Mouse (Mus musculus): Measurements from ENCODE around the gene Utrn. TPM values are rescaled to one million over a fixed set of nuclear protein-coding genes. Genes with fewer than 3 reads are reported as not detected.

Utrn gene
- total RNA-seq, 2 experiments from 2014 or later = 17.2 to 28.2 TPM

DNA sequence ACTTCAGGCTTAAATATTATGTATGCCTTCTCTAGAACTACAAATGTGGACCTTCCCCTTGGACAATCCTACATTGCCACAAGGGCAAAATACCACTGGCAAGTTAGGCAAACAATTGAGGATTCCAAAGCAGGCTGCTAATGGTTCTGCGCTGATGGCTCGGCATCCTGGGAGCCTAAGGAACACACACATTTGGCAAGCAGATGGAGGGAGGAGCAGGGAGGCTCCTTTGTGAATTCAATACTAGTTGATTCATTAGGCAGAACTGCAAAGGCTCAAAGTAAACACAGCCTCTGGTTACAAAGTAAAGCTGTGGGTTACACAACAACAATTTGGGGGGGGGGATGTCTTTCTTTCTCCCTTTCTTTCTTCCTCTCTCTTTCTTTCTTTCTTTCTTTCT lies 401.6 kb downstream of the Utrn start:
- no peak for ATAC-seq (replicated peaks; ENCODE audit: poor library complexity)

DNA sequence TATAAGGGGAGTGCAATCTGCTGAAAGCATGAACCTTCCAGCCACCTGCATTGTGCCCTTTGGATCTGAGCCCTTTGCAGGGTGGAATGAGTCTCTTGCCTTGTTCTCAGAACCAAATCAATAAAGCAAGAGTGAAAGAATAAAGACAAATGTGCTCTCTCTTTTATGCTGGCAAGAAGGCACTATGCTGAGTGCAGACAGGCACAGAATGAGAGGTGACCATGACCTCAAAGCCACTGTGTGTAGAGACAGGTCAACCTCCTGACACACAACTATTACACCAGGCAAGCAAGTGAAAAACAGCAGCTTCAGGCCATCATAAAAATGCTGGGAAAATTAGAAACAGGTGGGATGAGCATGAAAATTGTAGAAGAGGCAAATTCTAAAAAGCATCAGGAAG lies 408.2 kb downstream of the Utrn start:
- no peak for ATAC-seq (replicated peaks; ENCODE audit: poor library complexity)

DNA sequence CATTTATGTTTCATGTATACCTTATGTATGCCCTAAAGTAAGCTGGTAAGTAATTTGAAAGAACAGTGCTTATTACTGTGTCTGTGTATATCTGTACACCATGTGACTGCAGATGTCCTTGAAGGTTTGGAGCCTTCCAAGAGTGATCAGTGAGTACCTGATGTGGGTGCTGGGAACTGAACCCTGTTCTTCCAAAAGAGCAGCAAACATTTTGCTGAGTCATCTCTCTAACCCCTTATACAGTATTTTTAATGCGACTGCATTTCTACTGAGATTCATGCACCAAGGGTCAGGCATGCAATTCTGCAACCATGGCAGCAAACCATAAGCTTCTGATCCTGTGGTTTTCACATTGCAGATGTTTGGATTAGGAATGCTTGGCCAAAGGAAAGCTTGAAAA lies 412.3 kb downstream of the Utrn start:
- no peak for ATAC-seq (replicated peaks; ENCODE audit: poor library complexity)

DNA sequence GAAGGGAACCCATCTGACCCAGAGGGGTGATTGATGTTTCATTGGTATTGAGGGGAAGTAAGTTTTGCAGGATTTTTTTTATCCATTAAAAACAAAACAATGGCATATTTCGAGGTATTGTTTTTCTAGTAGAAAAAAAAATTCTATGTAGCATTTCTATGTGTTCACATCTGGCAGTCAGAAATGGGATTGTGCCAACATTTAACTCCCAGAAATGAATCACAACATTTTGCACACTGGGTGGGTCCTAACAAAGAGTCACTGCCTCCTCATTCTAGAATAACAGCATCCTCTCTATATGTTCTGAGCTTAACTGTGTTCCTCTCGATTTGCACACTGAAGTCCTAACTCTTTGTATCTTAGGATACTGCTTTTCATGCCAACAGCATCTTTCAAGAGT lies 416.5 kb downstream of the Utrn start:
- ATAC-seq (replicated peaks; ENCODE audit: poor library complexity) = no peak

DNA sequence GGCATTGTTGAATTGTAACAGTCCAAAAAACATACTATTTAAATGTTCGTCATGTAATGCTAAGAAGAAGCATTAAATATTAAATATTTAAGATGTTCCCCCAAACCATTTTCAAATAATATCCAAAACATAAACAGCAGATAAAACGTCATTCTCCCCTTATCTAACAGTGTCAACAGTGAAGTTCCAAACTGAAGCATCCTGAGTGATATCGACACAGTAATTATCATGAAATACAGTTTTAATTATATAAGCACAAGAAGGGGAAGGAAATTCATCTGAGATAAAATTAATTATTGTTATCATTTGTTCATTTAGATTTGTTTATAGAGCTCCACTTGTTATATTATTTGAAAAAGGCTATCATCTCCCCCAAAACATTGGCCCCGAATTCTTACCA lies 425.0 kb downstream of the Utrn start:
- ATAC-seq (replicated peaks; ENCODE audit: poor library complexity) = no peak

DNA sequence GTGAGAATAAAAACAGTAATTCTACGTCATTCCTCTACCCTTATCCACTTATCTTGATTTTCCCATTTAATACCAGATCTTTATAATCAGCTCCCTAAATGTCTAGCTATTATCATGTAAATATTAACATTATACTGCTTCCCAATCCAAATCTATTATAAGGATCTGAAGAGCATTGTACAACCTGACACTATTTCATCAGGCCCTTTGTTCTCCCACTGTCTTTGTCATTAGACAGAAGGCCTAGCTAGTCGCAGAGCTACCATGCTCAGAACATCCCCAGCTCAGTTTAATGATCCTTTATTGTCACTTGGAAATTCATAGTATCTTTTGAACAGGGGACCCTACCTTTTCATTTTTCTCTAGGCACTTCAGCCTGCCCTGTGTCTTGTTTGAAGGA lies 436.0 kb downstream of the Utrn start:
- no peak for ATAC-seq (replicated peaks; ENCODE audit: poor library complexity)

DNA sequence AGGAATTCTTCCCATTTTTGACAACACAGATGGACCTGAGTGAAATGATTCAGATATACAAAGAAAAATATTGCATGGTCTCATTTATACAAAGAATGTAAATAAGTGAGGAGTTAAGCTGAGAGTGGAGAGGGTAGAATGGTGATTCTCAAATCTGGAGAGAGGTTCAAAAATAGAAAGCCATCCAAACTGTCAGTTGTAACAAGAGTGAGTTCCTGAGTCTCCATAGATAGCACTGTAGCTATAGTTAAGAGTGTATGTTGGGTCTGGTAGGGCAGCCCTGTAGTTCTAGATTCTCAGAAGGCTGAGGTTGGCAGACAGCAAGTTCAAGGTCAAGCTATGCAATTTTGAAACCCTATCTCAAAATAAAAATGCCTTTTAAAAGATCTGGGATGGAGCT lies 438.8 kb downstream of the Utrn start:
- ATAC-seq (replicated peaks; ENCODE audit: poor library complexity) = no peak

DNA sequence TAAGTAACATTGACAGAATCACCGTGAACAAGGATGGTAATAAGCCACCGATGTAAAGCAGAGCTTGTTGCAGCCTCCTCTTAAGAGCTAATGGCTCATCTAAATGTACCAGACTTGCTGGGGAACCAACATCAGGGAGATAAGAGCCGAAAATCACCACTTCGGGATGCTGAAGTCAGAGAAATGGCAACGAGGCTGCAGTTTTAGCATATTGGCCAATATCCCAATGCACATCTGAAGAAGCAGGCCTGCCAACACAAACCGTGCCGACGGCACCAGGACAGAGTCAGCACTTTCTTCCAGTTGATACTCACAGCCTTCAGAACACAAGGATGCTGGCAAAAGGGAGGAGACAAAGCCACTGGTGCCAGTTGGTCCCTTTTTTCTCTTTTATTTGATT lies 442.3 kb downstream of the Utrn start:
- no peak for ATAC-seq (replicated peaks; ENCODE audit: poor library complexity)

DNA sequence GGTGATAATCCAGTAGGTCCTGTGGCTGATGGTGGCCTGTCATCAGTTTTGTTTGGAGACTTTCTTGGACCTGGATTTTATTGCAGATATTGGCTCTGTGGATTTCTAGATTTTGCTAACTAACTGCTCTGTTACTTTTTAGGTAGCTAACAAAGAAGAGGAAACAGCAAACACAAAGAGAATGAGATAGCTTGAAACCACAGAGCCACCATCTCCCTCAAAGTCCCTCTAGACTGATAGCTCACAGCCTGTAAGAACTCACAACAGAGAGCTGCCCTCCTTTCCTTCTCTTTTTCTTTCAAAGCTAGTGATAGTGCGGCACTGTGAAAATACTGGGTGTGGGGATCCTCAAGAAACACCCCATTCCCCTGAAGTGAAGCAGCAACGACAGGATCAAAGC lies 444.2 kb downstream of the Utrn start:
- peak; percentile 34; the same call in 1 of the 2 replicates for ATAC-seq (replicated peaks; ENCODE audit: poor library complexity)

DNA sequence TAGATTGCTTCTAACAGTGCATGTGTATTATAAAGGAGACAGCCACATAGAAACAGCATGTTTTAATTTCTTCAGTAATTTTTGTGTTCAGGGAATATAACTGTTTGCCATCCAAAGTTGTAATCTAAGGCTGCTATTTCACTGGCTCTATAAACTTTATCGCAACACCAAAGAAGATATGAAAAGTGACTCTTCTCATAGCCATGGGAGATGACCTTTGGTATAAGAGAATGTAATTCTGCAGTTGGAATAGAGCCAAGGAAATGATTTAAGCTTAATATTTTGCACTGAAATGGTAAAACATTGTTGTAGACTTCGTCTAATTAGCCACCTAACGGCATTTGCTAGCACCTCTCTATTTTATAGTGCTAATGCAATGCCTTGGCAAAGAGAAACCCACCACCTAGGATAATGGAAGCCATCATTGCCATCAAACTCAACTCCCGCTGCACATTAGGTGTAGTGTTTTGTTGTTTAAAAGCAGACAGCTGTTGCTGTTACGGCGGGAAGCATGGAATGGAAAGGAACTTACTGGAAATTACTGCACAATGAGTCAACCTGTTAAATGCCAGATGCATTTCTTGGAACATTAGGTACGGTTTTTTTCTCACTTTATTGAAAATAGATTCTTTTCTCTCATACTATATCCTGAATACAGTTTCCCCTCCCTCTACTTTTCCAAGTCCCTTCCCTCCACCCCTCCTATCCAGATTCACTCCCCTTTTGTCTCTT lies 445.0 kb downstream of the Utrn start:
- no peak for ATAC-seq (replicated peaks; ENCODE audit: poor library complexity)

DNA sequence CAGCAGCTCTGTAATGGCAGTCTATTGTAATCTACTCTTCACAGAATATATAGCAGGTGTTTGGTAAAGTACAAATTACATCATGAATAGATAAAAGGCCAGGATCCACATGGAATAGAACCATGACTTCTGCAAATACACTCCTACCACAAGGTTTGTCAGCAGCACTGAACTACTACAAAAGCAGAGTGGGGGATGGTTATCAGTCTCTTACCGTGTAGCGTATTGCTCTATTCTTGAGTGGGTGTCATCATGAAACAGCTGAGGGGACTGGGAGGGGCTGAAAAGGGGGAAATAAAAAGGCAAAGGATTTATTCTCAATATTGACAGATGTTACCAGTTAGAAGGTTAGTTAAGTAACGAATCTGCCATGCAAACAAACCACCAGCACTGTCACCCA lies 454.2 kb downstream of the Utrn start:
- no peak for ATAC-seq (replicated peaks; ENCODE audit: poor library complexity)

DNA sequence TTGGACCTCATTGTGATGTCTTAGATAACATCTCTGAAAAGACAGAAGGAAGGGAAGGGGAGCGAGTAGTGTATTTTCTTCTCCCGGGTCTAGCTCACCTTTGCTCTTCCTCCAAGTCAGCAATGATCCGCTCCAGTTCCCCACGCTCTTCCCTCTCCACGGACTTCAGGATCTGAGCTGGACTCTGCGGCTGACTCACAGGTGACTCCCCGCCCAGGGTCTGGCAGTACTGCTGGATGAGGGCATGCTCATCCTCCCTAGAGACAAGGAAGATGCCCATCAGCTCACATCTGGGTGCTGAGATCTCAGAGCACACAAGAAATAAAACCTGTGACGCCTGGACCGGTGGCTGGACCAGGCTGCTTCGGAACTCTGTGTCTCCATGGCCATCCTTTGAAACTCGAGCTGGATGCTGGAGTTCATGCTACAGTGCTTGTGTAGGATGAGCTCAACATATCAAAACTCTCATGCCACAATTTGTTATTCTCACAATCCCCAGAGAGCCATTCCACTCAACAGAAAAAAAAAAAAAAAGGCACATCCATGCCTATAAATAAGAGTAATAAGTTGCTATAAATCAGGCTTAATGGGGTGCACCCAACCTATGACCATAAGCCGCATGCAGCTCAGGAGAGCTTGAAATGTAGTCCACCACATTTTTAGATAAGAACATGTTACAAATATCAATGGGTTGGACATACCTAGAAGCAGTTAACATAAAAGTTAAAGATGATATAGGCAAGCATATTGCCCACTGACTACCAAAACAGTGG lies 462.6 kb downstream of the Utrn start:
- no peak for ATAC-seq (replicated peaks; ENCODE audit: poor library complexity)

DNA sequence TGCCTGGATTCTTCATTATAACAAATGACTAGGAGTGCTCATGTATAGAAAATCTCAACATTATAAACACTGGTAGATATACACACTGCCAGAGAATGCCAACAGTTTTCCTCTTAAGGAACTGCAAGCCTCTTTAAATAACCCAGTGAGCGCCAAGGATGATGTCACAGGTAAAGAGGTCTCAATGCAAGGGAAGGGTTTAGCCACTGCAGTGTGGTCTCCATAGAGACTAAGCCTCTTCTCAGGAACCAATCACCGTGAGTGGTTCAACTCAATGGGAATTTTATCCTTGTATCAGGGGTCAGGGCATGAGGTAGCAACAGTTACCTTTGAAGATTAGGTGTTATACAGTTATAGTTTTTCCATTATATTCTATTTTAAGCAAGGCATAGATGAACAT lies 469.7 kb downstream of the Utrn start:
- ATAC-seq (replicated peaks; ENCODE audit: poor library complexity) = no peak

DNA sequence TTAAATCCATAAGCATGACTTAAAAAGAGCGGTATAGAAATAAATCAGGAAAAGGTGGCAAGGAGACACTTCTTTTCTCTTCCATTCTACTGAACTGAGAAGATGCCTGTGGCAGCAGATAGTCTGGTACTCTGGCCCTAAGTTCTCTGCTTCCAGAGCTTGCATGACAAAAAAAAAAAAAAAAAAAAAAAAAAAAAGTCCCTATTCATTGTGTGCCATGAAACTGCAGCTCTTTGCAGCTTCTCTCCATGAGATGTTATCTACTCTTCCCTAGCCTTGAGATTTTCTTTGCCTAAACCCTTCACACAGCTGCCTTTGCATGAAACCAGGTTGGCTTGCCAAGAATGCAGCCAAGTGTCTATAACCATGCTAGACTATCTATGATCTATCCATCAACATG lies 489.0 kb downstream of the Utrn start:
- ATAC-seq (replicated peaks; ENCODE audit: poor library complexity) = no peak

DNA sequence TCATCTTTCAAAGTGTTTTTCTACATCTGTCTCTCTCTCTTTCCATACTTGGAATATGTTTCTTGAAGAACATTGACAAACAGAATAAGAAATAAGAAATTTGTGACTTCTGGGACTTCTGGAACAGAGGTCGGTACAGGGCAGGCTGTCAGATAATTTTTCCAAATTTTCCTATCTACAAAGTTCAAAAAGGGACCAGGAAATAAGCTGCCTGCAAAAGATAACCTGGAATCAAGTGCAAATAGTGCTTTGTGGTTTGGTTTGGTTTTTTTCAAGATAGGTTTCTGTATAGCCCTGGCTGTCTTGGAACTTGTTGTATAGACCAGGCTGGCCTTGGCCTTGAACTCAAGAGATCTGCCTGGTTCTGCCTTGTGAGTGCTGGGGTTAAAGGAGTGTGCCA lies 490.0 kb downstream of the Utrn start:
- no peak for ATAC-seq (replicated peaks; ENCODE audit: poor library complexity)

DNA sequence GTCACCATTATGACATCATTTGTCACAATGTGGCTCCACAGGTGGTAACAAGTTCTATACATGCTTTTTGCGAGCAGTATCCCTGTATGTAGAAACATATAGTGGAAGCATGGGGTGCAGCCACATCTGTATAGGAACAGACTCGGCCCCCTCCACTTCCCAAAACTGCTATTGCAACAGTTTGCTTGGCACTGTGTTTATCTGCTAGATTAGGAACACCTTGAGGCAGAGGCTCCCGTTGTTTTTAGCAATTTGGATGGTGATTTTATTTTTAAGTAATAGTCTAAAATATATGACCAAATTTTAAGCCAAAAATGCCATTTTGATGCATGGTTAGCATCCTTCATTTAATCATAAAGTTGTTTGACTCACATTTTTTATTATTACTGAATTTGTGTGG lies 491.4 kb downstream of the Utrn start:
- no peak for ATAC-seq (replicated peaks; ENCODE audit: poor library complexity)

DNA sequence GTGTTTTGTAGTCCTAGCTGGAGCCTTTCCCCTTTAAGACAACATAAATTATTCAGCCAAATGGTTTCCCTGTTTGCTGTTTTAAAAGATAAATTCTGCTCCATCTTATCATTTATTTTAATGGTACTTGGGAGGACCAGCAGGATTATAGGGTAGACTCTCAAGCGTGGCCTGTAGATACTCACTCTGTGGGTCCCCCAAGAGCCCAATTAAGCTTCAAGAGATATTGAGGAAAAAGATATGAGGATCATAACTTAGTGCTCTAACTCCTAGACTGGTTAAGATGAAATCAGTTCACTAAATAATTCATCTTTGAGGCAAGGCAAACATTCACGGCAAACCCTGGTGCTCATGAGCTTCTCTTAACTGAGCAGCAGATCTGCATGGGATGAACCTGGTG lies 493.1 kb downstream of the Utrn start:
- no peak for ATAC-seq (replicated peaks; ENCODE audit: poor library complexity)

DNA sequence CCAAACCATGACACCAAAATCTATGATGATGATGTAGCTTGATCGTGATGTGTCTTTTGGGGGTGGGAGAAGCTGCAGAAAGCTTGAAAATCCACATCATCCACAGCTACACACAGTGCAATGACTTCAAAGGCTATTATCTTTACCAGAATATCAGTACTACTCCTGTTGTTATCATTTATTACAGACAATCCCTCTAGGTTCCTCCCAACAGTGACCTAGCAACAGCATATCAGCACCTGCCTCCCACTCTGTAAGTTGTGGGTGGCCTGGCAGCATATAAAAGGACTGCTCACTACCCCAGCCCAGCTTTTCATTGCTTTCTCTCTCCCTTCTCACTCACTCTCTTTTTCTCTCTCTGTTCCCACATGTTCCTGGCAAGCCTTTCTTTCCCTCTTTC lies 494.4 kb downstream of the Utrn start:
- no peak for ATAC-seq (replicated peaks; ENCODE audit: poor library complexity)

DNA sequence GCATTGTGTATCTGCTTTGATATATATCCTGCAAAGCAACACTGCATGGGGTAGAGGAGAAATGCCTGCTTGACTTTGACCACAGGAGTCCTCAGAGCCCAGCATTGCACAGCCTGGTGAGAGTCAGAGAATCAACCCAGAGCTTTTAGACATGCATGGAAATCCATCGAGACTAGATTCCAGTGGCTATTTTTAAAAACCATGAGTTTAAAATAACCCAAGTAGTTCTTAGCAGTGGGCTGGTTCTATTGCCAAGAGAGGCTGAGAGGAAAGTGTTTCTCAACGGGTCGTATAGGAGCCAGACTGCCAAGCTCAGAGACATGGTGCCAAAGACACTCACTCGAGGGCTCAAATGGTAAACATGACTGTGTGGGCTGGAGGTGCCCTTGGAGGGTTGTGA lies 514.6 kb downstream of the Utrn start:
- no peak for ATAC-seq (replicated peaks; ENCODE audit: poor library complexity)

DNA sequence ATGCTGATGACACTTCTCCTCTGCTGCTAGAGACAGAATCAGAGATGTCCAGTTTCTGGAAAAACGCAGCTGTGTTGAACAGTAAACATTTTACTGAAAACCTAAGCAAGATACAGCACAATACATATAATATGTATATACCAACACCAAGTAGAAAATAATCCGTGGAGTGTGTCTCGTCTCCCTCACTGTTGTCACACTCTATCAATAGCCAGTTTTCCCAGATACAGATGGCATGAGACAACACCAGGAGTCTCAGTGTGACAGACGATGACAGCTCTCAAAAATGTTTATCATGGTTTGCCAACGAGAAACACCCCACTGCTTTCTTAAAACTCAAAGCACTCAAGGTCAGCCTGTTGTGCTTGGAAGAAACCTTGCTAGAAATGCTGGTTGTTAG lies 515.1 kb downstream of the Utrn start:
- ATAC-seq (replicated peaks; ENCODE audit: poor library complexity) = no peak

DNA sequence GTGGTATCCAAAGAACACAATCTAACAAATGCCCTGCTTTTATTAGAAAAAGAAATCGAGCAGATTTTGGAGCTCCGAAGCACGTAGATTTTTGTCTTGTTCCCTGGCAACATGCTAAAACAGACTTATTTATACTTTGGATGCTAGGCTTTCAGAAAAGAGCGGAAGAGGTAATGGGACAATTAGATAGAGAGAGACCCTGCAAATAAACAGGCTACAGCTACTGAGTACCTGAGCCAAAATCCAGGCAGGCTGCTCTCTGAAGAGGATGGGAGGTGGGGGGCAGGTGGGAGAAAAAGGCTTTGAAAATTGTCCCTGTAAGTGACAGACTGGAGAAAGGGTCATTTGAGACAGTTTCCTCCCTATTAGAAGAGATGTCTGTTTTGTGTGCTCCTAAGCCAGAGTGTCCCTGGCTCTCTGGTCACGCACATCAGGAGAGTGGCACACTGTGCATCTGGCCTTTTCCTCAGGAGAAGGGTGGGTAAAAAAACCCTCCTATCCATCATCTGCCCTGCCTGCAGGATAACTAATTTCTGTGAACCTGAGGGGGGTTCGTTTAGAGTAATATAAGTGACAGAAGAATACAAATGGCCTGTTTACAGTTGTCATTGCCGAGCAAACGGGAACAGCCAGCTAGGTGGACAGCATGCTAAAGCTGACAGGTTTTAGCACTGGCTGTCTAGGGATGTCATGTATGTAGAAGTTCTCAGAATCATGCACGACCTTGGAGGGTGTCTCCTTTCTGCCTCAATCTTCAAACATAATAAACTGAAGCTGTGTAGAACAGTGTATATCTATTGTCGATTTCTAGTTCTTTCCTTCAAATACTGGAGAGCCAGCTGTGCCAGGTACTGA lies 529.2 kb downstream of the Utrn start:
- ATAC-seq (replicated peaks; ENCODE audit: poor library complexity) = no peak

Measured in megakaryocyte progenitor cell, adult 5-6 weeks (primary cell).